Mouse (Mus musculus): ENCODE data around the gene Bdp1.
A peak's percentile ranks its signal among the peaks of the same experiment; 100 is the strongest.
"Not testable (repeated sequence)": the region's sequence is repeated elsewhere in the genome, so short reads cannot be mapped to it uniquely, and the experiment has no call there.

Bdp1 gene

GRCm38 (mm10) chr13:100103748-100104254, at the start of gene Bdp1:
Gene Bdp1, minus strand, starts transcription at chr13:100104070.
- peak; percentile 88 to 91 for DNase-seq (ENCODE audit: low spot score in 2 of 2)

DNA sequence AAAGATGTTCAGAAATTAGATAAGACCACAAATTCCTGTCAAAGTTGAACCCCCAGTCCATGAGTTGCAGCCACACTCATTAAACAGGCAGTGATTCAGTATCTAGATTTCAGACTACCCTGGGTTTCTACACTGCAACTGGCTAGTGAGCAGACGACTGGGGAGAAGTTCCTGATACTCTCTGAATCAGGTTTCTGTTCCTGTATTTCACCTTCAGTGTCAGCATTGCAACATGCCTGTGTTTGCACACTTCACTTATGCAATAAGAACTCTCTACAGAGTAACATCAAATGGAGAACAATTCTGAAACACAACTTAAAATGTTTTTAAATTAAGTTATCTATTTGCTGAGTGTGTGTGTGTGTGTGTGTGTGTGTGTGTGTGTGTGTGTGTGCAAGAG, 48.8 kb upstream of the Bdp1 start:
- DNase-seq (ENCODE audit: low spot score in 2 of 2): peak; percentile 26 to 39

DNA sequence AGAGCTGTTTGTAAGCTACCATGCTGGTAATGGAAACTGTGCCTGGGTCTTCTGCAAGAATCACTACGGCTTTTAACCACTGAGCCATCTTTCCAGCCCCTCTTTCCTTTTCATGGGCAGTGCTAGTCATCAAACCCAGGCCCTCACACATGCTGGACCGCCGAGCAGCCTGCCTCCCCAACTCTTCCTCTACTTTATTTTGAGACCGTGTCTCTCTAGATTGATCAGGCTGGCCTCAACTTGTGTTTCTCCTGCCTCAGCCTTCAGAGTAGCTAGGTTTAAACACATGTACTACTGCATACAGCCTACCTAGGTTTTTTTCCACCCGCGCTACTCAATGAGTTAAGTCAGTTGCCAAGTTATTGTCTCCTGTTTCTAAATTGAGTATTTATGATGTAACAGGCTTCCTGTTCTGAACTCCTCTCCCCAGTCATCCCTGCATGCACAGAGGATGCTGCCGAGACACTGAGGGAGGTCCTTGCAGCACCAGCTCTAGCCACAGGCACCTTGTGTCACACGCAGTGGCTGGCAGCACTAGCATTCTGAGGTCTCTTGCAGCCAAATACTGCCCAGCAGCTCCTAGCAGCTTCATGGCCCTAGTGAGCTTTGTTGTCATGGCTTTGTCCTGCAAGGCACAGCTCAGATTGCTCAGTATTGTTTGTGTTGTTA, 37.9 kb upstream of the Bdp1 start:
- no peak for DNase-seq (ENCODE audit: low spot score in 2 of 2)

DNA sequence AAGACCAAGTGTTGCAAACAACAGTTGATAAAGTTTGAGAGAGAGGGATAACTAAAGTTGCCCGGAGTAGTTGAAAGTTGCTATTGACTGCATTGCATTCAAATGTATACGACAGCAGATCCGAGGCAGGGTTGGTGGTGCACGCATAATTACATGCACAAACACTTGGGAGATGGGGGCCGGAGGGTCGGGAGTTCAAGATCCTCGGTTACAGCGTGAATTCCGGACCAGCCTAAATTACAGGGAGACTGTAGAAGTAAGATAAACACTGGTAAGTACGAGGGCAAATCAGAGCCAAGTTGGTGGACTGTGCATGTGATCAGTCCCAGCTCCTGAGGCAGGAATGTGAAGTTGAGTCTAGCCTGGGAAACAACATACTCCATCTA, 21.4 kb upstream of the Bdp1 start:
- DNase-seq (ENCODE audit: low spot score in 2 of 2): no peak

DNA sequence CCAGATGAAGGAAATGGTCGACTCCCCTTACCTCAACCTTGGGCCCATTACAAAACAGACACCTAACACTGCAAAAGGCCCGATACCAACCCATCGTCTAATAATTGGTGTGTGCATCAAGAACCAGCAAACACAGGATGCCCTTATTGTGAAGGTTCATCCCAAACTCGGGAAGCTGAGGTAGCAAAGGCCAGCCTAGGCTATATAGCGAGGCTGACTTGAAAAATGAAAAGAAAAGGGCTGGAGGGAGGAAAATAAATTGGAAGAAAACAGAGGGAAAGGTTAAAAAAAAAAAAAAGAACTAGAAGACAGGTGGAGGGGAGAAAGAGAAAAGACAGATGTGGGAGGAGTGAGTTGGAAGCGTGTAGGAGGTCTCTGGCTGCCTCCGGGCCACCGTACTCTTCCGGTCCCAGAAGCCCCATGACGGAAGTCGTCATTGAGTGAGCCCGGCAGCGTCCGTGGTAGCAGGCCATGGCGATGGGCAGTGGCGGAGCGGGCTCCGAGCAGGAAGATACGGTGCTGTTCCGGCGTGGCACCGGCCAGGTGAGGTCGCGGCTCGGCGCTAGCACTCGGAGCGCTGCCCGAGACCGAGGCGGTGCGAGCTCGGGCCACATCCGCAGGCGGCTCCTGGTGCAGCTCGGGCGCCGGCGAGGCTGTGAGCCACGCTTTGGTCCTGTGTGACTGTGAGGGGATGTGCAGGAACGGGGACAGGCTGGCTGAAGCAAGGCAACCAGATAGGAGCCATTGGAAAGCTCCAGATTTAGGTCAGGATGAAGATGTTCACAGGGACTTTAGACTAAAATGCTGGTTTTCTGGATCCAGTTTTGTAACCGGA, 20.8 kb upstream of the Bdp1 start, which contains the start of gene Smn1:
Smn1 (plus strand) TSS at position 430 of the 835 bp plus-strand sequence.
- DNase-seq (ENCODE audit: low spot score in 2 of 2): peak; percentile 89 to 90

- no peak for DNase-seq (ENCODE audit: low spot score in 2 of 2)
Observed at GRCm38 (mm10) chr13:100123970-100124369, 20.1 kb upstream of the Bdp1 start.

- DNase-seq (ENCODE audit: low spot score in 2 of 2): no peak
Observed at GRCm38 (mm10) chr13:100112218-100112972, 8.5 kb upstream of the Bdp1 start.

GRCm38 (mm10) chr13:100107652-100108472, 4.0 kb upstream of the Bdp1 start, which contains the start of gene Serf1:
Gene Serf1, plus strand, starts transcription at chr13:100108012.
- DNase-seq (ENCODE audit: low spot score in 2 of 2): peak; percentile 72

DNA sequence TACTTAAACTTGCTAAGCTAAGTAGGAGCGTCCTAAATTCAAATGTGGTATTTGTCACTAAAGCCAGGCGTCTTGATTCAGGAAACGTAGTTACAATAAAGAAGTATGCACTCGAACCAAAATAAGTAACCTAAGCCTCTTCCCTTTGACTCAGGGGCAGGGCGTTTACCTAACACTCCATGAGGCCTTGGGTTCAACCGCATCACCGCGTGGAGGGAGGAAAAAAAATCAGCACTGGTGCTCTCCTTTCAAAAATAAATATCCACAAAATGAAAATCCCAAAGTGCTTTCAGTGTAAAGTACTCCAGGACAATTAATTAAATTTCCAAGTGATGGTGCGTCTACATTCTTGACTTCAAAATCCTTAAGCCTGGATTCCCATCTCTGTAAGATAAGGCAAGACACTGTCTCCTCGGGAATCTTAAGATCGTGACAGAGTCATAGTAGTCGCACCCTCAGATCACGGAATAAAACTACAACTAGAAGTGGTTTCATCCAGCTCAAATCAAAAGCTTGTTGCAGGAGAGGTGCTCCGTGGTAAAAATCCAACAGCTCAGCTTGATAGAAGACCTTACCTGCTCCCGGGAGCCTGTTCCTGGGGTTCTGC, 715 bp downstream of the Bdp1 start:
- DNase-seq (ENCODE audit: low spot score in 2 of 2): no peak

DNA sequence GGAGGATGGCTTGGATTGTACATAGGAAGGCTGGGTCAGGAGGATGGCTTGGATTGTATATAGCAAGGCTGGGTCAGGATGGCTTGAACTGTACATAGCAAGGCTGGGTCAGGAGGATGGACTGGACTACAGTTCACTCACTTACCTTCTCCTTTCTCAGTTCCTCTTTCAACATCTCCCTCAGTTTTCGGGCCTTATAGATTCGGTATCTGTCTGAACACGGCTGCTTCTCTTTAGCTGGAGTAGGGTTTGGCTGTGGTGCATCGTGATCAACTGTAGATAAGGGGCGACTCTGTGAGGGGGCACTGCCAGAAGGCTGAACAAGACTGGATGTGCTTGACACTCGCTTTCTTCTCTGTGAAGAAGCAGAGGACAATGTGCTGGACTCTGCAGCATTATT, 5.1 kb downstream of the Bdp1 start:
- DNase-seq (ENCODE audit: low spot score in 2 of 2): no peak

- no peak for DNase-seq (ENCODE audit: low spot score in 2 of 2)
Observed at GRCm38 (mm10) chr13:100071473-100071872, 32.4 kb downstream of the Bdp1 start.

- DNase-seq (ENCODE audit: low spot score in 2 of 2): no peak
Observed at GRCm38 (mm10) chr13:100067821-100068220, 36.0 kb downstream of the Bdp1 start.

- no peak for DNase-seq (ENCODE audit: low spot score in 2 of 2)
Observed at GRCm38 (mm10) chr13:100063936-100064335, 39.9 kb downstream of the Bdp1 start.

- DNase-seq (ENCODE audit: low spot score in 2 of 2): not testable (repeated sequence)
Observed at GRCm38 (mm10) chr13:100057738-100058137, 46.1 kb downstream of the Bdp1 start.

- DNase-seq (ENCODE audit: low spot score in 2 of 2): no peak
Observed at GRCm38 (mm10) chr13:100026013-100026412, 77.9 kb downstream of the Bdp1 start.

GRCm38 (mm10) chr13:100016891-100017290, 87.0 kb downstream of the Bdp1 start:
- no peak for DNase-seq (ENCODE audit: low spot score in 2 of 2)

DNA sequence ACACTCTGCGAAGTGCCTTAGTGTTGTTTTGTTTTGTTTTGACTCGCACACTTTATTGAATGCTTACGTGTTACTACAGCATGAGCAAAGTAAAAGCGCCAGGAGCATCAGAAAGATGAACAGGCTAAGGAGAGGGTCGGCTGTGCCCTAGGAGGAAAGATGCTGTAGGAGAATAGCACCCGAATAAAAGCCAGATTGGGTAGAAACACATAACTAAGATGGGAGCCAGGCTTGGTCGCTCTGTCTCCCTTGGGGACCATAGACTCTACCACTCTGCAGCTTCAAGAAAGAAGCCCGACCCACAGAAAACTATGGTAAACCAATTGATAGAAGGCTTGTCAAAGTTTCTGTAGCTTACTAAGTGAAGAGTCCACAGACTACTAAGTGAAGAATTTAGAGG, 87.9 kb downstream of the Bdp1 start:
- DNase-seq (ENCODE audit: low spot score in 2 of 2): no peak

- DNase-seq (ENCODE audit: low spot score in 2 of 2): peak; percentile 77 to 78
Observed at GRCm38 (mm10) chr13:100014906-100015895, 88.7 kb downstream of the Bdp1 start, which contains the start of gene Mccc2. Gene Mccc2, minus strand, starts transcription at chr13:100015639.

GRCm38 (mm10) chr13:100005911-100006496, 97.9 kb downstream of the Bdp1 start:
- no peak for DNase-seq (ENCODE audit: low spot score in 2 of 2)

Data from spleen, postnatal 36 days (tissue).